Mouse (Mus musculus) megakaryocyte, embryonic 14.5 days (primary cell): ENCODE measurements at regions not wholly inside any gene's neighbourhood (a gene's known extent, or its start where the extent isn't known, plus 50 kb on each side); places are given as distances from the start of the nearest gene placed in this dataset.

Experiments
- H3K27me3 ChIP-seq: replicated peaks from 2 replicates; pipeline ENCODE3; 2012; ENCODE audit warnings: inconsistent platforms
- H3K36me3 ChIP-seq: replicated peaks from 2 replicates; pipeline ENCODE3; 2012; ENCODE audit warnings: low read length, inconsistent platforms, mixed read lengths
- H3K4me1 ChIP-seq: 2 replicates; pipeline ENCODE4 v1.6.1; 2012; ENCODE audit warnings: inconsistent platforms
- H3K4me3 ChIP-seq: replicated peaks from 2 replicates; pipeline ENCODE3; 2012; ENCODE audit warnings: moderate library complexity, mild to moderate bottlenecking, inconsistent platforms
- H3K9me3 ChIP-seq: 2 replicates; pipeline ENCODE4 v1.6.1; 2012; ENCODE audit warnings: inconsistent platforms
- FLI1 ChIP-seq: IDR thresholded peaks from 2 replicates; pipeline ENCODE4 v1.6.1; 2012; ENCODE audit warnings: low read length, inconsistent platforms, mixed read lengths
- GATA1 ChIP-seq: IDR thresholded peaks from 3 replicates; pipeline ENCODE4 v1.6.1; 2012; ENCODE audit warnings: mixed read lengths, low read length, inconsistent platforms, borderline replicate concordance

GRCm38 (mm10) chr7:135767493-135767892 lies 51.3 kb upstream of the Mki67 start:
- H3K36me3 ChIP-seq: no peaks in the 10 kb centered on the region
- H3K9me3 ChIP-seq: no peaks in the 10 kb centered on the region
- TF ChIP-seq GATA1: no peak
- TF ChIP-seq FLI1: no peak
- H3K4me1 ChIP-seq: no peaks in the 10 kb centered on the region
- peaks cover 9% of the 10 kb centered on the region for H3K27me3 ChIP-seq
- H3K4me3 ChIP-seq: no peak overlapping the region

- Histone ChIP-seq H3K4me1 (no peaks in the 10 kb centered on the region), H3K4me3 (no peak overlapping the region), H3K9me3 (no peaks in the 10 kb centered on the region), H3K27me3 (peaks cover 5% of the 10 kb centered on the region), H3K36me3 (no peaks in the 10 kb centered on the region)
- TF ChIP-seq FLI1 (no peak), GATA1 (no peak)
Observed at GRCm38 (mm10) chr7:135768064-135768463, 51.9 kb upstream of the Mki67 start.

DNA sequence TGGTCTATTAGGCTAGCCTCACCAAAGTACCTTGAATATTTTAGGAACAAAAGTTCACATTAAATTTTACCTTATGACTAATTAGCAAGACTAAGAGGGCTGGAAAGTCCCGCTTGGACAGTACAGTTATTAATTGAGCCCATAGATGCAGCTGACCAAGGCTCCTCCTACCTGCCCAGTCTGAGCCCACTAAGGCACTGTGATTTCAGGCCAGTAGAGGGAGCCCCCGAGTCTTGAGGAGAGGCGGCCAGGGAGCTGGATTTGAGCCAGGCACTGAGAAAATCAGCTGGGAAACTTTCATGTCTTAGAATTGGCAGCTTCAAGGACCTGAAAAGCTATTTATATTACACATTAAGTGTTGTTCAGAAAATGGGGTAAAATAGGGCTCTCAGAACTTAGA lies 52.4 kb upstream of the Mki67 start:
- Histone ChIP-seq H3K4me1 (no peaks in the 10 kb centered on the region), H3K9me3 (no peaks in the 10 kb centered on the region), H3K27me3 (peaks cover 3% of the 10 kb centered on the region), H3K36me3 (no peaks in the 10 kb centered on the region), H3K4me3 (no peak overlapping the region)
- TF ChIP-seq FLI1 (no peak), GATA1 (no peak)

DNA sequence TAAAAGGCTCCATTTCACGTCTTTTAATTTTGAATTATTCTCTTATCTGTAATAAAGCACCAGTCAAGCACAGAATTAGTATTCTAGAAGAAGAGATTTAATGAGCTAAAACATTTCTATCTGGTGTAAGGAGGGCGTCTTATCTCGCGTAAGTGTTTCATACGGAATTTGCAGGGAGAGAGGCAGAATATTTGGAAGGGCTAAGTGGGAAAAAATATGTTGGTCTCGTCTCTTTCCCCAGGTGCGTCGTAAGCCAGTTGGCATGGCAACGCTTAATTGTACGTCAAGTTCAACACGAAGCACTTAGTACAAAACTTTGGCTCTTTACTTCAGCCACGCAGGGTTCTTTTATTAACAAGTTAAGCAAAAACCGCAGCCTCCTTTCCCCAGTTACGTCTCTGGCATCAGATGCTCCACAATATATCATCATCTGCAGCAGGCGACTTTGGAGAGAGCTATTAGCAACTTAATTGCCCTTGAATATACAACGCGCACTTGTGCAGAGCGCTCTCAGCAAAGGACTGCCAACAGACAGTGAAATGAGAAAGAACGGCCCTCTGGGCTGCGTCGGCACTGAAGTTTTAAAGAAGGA lies 53.0 kb upstream of the Mki67 start:
- Histone ChIP-seq H3K4me1 (no peaks in the 10 kb centered on the region), H3K9me3 (no peaks in the 10 kb centered on the region), H3K36me3 (no peaks in the 10 kb centered on the region), H3K27me3 (peaks cover 4% of the 10 kb centered on the region), H3K4me3 (no peak overlapping the region)
- no peak for TF ChIP-seq GATA1
- no peak for TF ChIP-seq FLI1

DNA sequence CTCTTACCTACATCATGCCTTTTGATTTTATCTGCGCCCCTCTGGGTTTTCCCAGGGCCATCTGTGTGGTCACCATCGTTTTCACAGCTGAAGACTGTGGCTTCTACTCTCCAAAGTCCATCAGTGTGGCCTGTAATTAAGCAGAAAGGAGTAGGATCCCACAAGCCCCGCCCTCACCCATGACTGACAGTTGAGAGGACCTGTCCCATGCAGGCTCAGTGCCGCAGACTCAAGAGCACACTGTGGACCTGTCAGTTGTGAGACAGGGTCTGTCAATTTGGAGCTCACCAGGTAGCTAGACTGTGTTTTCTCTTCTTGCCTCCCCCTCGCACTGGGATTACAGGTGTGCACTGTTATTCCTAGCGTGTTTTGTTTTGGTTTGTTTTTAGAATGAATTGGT lies 53.9 kb upstream of the Mki67 start:
- no peaks in the 10 kb centered on the region for H3K9me3 ChIP-seq
- no peak overlapping the region for H3K4me3 ChIP-seq
- H3K4me1 ChIP-seq: no peaks in the 10 kb centered on the region
- TF ChIP-seq GATA1: no peak
- no peak for TF ChIP-seq FLI1
- H3K36me3 ChIP-seq: no peaks in the 10 kb centered on the region
- H3K27me3 ChIP-seq: peaks cover 4% of the 10 kb centered on the region

- Histone ChIP-seq H3K4me3 (no peak overlapping the region), H3K4me1 (no peaks in the 10 kb centered on the region), H3K36me3 (no peaks in the 10 kb centered on the region), H3K9me3 (no peaks in the 10 kb centered on the region), H3K27me3 (peaks cover 4% of the 10 kb centered on the region)
- no peak for TF ChIP-seq FLI1
- TF ChIP-seq GATA1: no peak
Observed at GRCm38 (mm10) chr7:135775832-135776433, 59.8 kb upstream of the Mki67 start.

GRCm38 (mm10) chr7:135790167-135790566 lies 74.0 kb upstream of the Mki67 start:
- TF ChIP-seq GATA1: peak; percentile 58; the same call in 1 of the 3 replicates
- no peak for TF ChIP-seq FLI1
- H3K9me3 ChIP-seq: no peaks in the 10 kb centered on the region
- peak overlapping the region; percentile 71 for H3K4me3 ChIP-seq
- H3K4me1 ChIP-seq: peaks cover 11% of the 10 kb centered on the region
- peaks cover 10% of the 10 kb centered on the region for H3K27me3 ChIP-seq
- H3K36me3 ChIP-seq: no peaks in the 10 kb centered on the region

- H3K27me3 ChIP-seq: peaks cover 13% of the 10 kb centered on the region
- H3K4me3 ChIP-seq: no peak overlapping the region
- TF ChIP-seq FLI1 (no peak), GATA1 (no peak)
- H3K36me3 ChIP-seq: no peaks in the 10 kb centered on the region
- H3K4me1 ChIP-seq: peaks cover 11% of the 10 kb centered on the region
- no peaks in the 10 kb centered on the region for H3K9me3 ChIP-seq
Observed at GRCm38 (mm10) chr7:135790978-135791377, 74.8 kb upstream of the Mki67 start.

DNA sequence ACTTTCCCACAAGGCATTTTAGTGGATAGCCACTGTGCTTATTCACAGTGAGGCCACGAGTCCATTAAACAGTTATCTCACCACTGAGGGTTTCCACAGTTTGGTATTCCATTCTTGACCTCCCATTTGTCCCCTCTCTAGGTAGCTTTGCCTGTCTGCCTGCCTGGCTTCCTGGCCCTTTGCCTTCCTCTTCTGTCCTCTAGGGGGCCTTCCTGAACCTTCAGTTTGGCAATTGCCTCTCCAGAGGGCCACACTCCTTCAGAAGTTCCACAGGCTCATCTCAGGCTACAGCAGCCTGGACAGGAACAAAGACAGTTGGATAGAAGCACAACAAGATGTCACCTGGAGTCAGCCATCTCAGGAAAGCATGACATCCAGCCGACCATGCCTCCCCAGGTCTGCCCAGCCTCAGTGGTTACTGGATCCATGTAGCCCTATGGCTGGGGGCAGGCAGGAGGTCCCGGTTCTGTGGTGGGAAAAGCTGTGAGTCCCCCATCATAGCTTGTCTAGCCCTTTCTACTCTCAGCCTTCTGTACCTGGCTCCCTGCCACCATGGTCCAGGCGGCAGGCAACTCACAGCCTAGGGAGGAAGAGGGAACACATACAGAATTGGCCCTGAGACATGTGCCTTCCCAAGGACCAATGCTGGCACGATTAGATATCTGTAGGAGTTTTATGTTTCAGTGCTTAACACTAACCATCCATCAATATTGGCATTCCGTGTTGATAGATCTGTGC lies 76.0 kb upstream of the Mki67 start:
- Histone ChIP-seq H3K9me3 (no peaks in the 10 kb centered on the region), H3K4me3 (no peak overlapping the region), H3K4me1 (peaks cover 11% of the 10 kb centered on the region), H3K27me3 (peaks cover 13% of the 10 kb centered on the region), H3K36me3 (no peaks in the 10 kb centered on the region)
- TF ChIP-seq GATA1 (no peak), FLI1 (no peak)

DNA sequence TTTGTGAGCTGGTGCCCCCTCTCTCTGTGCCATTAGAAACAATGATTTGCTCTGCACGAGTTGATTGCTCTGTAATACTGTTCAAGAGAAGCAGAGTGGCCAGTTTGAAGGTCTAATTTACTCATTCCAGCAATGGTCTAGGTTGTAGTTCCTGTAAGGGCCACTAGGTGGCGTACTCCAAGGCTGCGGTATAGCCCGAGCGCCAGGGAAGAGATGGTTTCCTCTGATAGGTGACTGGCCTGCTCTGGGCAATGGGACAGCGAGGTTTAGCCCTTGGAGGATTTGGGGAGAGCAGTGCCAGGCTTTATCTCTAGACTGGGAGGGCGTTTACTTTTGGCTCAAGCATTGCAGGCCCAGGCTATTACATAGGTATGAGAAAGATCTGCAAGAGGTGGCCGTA lies 76.8 kb upstream of the Mki67 start:
- no peaks in the 10 kb centered on the region for H3K36me3 ChIP-seq
- H3K27me3 ChIP-seq: peaks cover 15% of the 10 kb centered on the region
- H3K9me3 ChIP-seq: no peaks in the 10 kb centered on the region
- TF ChIP-seq GATA1 (no peak), FLI1 (no peak)
- no peak overlapping the region for H3K4me3 ChIP-seq
- H3K4me1 ChIP-seq: peaks cover 11% of the 10 kb centered on the region
